Mouse (Mus musculus) adrenal gland, postnatal 25 days (tissue): Measurements from ENCODE around the gene Pax3. TPM values are rescaled to one million over a fixed set of nuclear protein-coding genes. Genes with fewer than 3 reads are reported as not detected.

Experiments used
- DNase-seq: peaks from one replicate; pipeline ENCODE4 v3.0.0; 2021; ENCODE audit warnings: mixed read lengths
- total RNA-seq: library from RNA; stranded (reverse); gene quantifications from 2 replicates; pipeline ENCODE4 v1.2.3, GENCODE M21; 2021

Gene Pax3
- total RNA-seq, 1 experiment from 2014 or later = not detected

- DNase-seq = no peak
Observed at GRCm38 (mm10) chr1:78198319-78198940, 1.5 kb upstream of the Pax3 start.

GRCm38 (mm10) chr1:78197351-78198234 is 659 bp upstream of the Pax3 start:
- no peak for DNase-seq

- DNase-seq = no peak
Observed at GRCm38 (mm10) chr1:78195771-78196712, 892 bp downstream of the Pax3 start.

- no peak for DNase-seq
Observed at GRCm38 (mm10) chr1:78195145-78195544, 1.8 kb downstream of the Pax3 start.

- DNase-seq = no peak
Observed at GRCm38 (mm10) chr1:78194381-78195047, 2.4 kb downstream of the Pax3 start.

GRCm38 (mm10) chr1:78193465-78193991 is 3.4 kb downstream of the Pax3 start:
- DNase-seq = no peak

GRCm38 (mm10) chr1:78192746-78193464 is 4.0 kb downstream of the Pax3 start:
- DNase-seq = no peak

- no peak for DNase-seq
Observed at GRCm38 (mm10) chr1:78192217-78192735, 4.7 kb downstream of the Pax3 start.

GRCm38 (mm10) chr1:78191761-78192160 is 5.2 kb downstream of the Pax3 start:
- no peak for DNase-seq

- no peak for DNase-seq
Observed at GRCm38 (mm10) chr1:78191331-78191730, 5.6 kb downstream of the Pax3 start.

- DNase-seq = no peak
Observed at GRCm38 (mm10) chr1:78190386-78191111, 6.4 kb downstream of the Pax3 start.

GRCm38 (mm10) chr1:78189501-78190345 is 7.2 kb downstream of the Pax3 start:
- DNase-seq = no peak

- no peak for DNase-seq
Observed at GRCm38 (mm10) chr1:78189016-78189415, 7.9 kb downstream of the Pax3 start.

- DNase-seq = no peak
Observed at GRCm38 (mm10) chr1:78188299-78188698, 8.6 kb downstream of the Pax3 start.

- no peak for DNase-seq
Observed at GRCm38 (mm10) chr1:78187788-78188173, 9.2 kb downstream of the Pax3 start.

GRCm38 (mm10) chr1:78187122-78187787 is 9.7 kb downstream of the Pax3 start:
- DNase-seq = no peak

GRCm38 (mm10) chr1:78182954-78183353 is 14.0 kb downstream of the Pax3 start:
- no peak for DNase-seq

- no peak for DNase-seq
Observed at GRCm38 (mm10) chr1:78181882-78182281, 15.1 kb downstream of the Pax3 start.
